Mouse (Mus musculus) cerebellum, adult 9-11 months (tissue): ENCODE results near the gene Mettl22.

Experiments
- DNase-seq: peaks from one replicate; pipeline ENCODE4 v3.0.0; 2022

The Mettl22 gene

DNA sequence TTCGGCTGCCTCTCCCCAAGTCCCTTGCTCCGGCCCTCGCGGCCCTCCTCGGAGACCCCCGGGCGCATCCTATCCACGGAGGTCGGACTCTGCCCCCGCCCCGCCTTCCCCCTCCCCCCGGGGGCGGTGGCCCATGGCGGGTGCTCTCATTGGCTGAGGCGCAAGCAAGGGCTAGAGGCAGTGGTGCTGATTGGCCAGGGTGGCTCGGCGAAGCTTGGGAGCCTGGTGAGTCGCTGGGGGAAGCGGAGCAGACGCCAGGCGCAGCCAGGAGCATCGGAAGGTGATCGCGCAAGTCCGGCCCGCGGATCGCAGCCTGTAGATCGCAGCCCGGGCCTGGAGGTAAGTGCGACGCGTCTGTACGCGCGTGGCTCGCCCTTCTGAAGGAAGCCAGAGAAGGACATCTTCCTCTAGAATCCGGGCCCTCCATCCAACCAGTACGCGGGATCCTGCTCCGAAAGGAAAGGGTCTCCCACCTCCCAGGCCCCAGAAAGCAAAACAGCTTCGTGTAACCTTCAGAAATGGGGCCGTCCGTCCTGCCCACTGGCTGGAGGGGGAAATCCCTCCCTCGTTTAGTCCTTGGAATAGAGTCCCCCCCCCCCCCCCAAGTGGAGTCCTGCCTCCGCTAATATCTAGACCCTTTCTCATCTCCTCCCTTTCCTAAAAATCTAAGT lies 42.8 kb downstream of the Mettl22 start, which contains the start of gene Abat:
Gene Abat, plus strand, starts transcription at position 194 of the 671 bp plus-strand sequence.
- peak; percentile 95 for DNase-seq

DNA sequence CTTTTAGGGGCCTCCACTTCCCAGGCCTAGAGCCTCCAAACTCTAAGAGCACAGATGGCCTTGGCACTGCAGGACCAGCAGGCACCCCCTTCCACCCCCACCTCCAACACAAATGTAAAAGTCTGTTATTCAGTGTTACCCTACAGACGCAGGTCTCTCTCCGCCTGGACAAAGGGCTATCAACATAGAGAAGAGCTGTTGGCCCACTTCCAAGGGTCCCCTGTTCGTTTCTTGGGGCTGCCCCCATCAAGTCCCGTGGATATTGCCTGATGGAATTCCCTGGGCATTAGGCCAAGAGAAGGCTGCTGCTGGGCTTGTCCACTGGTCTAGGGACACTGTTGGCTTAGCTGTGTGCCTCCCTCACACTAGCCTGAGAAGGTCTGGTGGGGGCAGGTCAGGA lies 43.6 kb downstream of the Mettl22 start:
- peak; percentile 65 for DNase-seq

DNA sequence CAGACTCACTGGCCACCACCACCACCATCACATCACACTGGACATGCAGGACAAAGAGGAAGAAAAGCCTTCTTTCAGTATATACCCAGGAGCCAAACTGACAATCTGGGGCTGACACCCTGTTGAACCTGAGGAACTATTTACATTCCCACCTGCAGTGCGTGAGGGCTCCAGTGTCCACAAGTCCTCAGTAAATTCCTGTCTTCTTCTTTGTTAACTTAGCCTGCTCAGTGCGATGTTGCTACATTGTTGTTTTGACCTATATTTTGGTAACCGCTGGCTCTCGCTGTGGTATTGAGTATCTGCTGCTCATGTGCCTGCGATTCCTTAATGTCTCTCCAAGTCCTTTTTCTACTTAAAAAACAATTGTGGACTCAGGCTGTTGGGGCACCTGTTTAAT lies 49.9 kb downstream of the Mettl22 start:
- no peak for DNase-seq

DNA sequence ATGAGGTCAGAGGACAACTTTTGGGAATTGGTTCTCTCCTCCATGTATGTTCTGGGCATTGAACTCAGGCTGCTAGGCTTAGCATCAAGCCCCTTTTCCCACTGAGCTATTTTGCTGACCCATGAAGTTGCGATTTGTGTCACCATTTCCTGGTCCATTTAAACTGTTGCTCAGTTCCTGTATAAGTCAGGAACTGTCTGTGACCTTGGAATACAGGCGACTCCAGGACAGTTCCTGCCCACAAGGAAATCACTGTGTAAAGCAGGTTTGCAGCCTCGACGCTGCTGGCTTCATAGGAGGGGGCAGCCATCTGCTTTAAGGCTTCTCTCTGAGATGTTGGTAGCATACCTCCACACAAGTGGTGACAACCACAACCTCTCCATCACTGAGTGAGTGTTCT lies 50.7 kb downstream of the Mettl22 start:
- no peak for DNase-seq

DNA sequence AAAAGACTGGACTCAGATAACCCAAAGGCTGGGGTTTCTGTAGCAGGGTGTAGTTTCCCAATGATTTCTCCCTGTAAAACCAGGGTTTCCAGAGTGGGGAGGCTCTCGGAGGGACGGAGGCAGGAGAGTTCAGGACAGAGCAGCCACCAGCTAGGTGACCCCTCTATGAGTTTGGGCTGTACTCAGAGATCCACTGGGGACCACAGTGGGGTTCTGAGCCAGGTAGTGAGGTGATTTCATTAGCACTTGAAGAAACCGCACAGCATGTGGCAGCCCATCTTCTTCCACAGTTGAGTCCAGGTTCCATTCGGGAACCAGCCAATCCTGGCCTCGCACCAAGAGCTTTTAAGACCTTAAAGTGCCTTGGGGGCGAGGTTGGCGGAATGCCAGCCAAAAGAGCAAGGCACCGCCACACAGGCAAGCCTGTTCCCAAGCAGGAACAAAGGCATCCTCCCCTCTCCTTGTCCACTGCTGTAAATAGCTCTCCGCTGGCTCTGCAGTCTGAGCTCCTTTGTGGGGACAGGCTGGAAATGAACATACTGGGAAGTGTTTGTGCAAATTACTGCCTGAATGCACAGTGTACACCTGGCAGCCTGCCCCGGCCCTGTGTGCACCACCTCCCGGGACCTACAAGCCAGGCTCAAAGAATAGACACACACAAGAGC lies 53.0 kb downstream of the Mettl22 start:
- DNase-seq: peak; percentile 61

DNA sequence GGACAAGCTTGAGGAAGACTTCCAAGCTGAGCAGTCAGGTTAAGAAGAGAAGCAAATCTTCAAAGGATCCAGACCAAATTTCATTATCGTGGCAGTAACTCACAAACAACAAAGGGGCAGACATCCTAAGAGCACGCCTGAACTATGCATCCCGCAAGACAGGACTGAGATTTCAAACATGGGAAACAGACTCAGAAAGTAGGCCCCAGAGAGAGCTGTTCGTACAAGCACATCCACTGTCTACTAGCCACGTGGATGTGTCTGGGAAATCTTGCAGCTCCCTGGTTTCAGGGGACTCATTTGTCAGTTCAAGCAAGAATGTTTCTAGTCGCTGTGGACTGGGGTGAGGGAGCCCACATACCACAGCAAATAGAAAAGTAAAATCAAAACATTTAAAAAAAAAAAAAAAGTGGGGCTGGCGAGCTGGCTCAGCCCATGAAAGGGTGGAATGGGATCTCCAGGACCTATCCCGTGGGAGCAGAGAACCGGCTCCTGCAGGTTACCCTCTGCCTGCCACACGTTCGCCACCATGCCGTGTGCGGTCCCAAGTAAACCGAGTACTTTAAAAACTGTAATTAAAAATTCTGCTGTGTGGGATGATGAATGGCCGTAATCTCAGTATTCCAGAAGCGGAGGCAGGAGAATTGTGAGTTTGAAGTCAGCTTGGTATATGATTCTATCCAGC lies 53.7 kb downstream of the Mettl22 start:
- DNase-seq: no peak

DNA sequence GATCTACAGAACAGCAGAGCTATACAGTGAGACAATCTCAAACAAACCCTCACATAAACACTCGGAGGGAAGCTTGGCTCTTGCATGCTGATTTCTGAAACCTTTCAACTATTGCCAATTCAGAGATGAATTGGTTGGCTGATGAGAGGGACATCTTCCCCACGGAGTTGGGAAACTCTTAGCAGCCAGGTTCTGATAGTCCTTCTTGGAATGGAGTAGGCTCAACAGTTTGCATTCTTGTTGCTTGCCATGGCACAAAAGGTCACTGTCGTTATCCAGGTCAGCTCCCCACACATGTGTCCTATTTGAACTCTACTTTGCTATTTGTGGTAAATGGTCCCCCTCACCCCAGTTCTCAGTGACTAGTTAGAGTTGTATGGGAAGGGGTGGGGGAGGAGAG lies 54.7 kb downstream of the Mettl22 start:
- DNase-seq: no peak

DNA sequence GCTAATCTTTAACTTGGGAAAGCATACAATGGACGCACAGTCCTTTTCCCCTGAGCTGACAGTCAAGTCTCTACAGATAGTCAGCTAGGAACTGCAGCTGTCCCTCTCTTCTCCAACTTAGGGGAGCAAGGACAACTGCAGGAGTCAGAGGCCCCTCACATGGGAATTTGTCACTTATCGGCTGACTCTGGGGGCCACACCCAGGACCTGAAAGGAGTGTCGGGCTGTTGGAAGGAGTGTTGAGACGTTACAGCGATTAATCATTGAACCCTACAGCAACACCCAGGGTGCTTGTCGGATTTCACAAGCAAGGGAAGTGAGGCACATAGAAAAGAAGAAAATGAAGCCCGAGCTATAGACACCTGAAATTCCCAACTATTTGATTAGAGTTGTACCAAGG lies 55.3 kb downstream of the Mettl22 start:
- no peak for DNase-seq

DNA sequence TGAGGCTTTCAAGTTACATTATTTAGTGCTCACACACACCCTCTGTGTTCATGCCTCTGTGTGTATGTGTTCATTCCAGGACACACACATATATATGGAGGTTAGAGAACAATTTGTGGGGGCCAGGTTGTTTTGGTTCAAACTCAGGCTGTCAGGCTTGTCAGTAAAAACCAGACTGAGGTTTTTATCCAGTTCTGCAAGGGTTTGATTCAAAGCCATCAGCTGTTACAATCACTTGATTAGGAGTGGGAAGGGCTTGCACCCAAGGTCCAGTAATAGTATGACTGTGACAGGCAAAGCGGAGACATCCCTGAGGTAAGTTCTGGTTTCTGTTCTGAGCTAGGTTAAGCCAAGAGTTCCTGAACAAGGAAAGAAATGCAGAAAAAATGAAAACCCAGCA lies 58.8 kb downstream of the Mettl22 start:
- DNase-seq: no peak

DNA sequence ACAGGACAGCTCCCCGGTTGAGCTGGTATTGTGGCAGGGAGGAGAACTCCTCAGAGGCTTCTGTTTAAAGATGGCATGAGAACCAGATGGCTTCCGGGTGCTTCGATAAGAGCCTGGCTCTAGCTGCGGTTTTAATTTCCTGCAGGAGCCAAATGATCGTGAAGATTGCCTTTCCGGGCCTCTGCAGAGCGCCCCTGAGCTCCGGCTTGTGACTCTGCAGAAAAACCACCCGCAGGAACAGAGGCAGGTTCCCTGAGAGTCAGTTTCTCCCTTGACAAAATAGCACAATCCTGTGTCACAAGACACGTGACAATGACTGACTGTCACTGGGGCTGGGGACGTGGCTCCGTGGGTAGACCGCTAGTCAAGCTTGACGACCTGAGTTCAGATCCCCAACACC lies 59.4 kb downstream of the Mettl22 start:
- DNase-seq: no peak

DNA sequence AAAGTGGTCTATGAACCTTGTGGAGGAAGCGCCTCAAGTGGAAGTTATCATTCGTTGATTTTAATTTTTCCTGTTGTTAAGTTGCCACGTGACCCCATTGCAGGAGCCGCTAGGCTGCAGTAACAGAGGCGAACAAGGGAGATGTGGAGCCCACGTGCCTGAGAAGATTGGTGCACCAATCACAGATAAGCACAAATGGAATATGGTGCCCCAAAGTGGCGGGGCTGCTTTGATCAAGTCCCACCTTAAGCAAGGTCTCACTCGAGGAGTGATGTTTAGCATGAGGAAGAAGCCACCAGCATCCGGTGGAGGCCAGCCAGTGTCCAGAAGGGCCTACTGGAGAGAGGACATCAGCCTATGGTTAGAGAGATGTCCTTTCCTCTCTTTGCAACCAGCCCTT lies 61.9 kb downstream of the Mettl22 start:
- no peak for DNase-seq

DNA sequence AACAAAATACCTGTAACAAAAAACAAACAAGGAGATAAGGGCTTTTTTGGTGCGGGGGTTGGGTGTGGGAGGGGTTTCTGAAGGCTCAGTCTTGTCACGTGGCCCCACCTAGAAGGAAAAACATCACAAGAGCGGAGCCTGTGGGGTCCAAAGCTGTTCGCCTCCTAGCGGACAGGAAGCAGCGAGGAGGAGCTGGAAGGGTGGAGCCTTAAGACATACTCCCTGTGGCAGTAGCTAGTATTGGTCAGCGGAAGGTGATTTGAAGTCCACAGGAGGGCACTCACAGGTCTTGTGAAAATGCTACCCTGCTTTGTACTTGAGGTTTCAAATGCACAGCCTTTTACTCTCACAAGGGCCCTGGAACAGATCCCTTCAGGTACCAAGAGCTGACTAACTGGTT lies 62.3 kb downstream of the Mettl22 start:
- no peak for DNase-seq

DNA sequence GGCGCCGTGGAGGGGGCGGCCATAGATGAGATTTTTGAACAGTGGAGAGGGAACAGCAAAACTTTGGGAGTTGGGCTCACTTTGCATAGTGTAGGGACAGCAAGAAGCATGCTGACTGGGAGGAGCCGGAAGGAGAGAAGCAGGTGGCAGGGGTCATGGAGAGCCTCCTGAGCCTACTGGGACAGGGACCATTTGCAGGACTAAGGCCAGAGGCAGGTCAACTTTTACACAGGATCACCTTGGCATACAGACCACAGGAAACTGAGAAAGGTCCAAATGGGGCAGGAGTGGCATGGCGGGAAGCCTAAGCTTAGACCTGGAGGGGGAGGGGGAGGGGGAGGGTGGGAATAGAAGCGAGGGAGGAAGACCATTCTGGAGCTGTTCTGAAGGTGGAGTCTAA lies 62.9 kb downstream of the Mettl22 start:
- DNase-seq: no peak

DNA sequence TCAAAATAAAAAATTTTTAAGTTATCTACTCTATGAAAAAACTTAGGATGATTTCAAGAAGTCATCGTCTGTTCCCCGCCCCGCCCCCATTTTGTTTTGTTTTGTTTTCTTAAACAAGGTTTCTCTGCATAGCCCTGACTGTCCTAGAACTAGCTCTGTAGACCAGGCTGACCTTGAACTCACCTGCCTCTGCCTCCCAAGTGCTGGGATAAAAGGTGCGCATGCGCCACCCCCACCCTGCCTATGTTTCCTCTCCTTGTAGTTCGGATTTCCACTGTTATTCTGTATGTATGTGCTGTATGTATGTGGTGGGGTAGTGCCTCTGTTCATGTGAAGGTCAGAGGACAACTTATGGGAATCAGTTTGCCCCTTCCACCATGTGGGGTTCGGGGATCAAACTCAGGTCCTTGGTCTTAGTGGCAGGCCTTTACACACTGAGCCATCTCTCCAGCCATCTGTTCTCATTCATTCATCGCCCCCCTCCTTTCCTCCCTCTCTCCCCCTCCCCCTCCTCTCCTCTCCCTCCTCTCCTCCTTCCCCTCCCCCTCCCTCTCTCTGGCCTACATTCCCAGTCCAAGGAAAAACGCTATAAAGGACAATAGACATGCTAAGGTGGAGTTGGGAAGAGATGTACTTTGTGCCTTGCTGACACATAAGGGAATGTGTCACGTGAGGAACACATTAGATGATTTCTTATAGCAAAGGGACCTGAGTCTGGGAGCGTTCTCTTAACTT lies 64.0 kb downstream of the Mettl22 start:
- DNase-seq: no peak

DNA sequence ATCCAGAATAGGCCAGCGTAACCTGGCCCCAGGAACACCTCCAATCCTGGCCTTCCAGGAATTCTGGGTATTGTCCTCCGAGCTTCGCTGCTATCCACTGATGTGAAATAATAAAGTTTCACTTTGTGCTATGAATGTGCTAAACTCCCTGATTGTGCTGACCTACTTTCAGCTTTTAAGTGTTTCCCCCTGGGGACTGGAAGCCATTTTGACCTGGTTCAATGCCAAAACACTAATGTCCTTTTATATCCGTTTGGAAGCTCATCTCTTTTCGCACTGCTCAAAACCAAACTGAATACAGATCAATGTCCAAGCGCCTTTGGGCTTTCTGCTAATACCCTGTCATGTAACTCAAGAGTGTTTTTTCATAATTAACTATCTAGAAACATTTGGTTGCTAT lies 64.8 kb downstream of the Mettl22 start:
- no peak for DNase-seq

DNA sequence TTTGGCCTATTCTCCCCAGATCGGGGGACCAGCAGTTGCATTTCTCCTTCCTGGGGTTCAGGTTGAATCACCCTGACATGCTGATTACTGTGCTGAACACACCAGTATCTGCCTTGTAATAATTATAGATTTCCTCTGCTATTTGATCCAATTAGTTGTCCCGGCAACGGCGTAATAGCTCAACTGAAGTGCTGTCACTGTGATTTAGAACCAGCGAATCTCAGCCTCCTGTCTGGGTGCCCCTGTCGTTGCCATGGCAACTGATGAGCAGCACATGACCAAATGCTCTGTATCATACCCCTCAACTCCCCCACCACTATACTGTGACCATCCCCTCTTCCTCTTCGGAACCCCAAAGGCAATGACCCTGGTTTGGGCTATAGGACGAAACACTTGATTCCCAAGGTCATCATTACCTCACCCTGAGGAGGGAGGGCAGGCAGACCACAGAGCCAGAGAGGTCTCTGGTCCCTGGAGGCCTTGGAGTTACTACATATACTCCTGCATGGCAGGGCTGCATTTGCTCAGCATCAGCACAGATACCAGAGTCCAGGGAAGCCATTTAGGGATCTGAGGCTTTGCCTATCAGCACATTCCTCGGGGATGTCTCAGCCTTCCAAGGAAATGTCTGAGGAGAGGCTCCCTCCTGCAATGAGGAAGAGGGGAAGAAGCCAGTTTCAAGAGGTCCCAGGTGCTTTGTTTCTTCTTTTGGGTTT lies 68.7 kb downstream of the Mettl22 start:
- DNase-seq: no peak
